Mouse (Mus musculus): ENCODE measurements around the gene Prom1. TPM values are rescaled to one million over a fixed set of nuclear protein-coding genes. Genes with fewer than 3 reads are reported as not detected.
"Not testable (repeated sequence)": the region's sequence is repeated elsewhere in the genome, so short reads cannot be mapped to it uniquely, and the experiment has no call there.

Gene Prom1
- polyA plus RNA-seq (2014; fragmentation: Nextera tagmentation; extraction: Ambion mirVana), result 20.5 and 20.7 TPM in 2 replicates

- H3K4me2 ChIP-seq, result peak within 1 kb of the TSS; percentile 95
- peak within 1 kb of the TSS; percentile 71 for H3K9ac ChIP-seq (ENCODE audit: low read depth, low read length)
- peaks cover 2% of the 10 kb centered on the region; the same call in 1 of the 2 replicates for H3K9me3 ChIP-seq (replicated peaks; ENCODE audit: control insufficient read depth, low read length)
- H3K27ac ChIP-seq (ENCODE audit: low read depth, low read length), result peak within 1 kb of the TSS; percentile 66
- peaks cover 4% of the 10 kb centered on the region for H3K4me1 ChIP-seq (ENCODE audit: control insufficient read depth, insufficient read depth, low read length)
- H3K4me3 ChIP-seq (ENCODE audit: low read depth, low read length), result peak within 1 kb of the TSS; percentile 65
- ATAC-seq (replicated peaks; ENCODE audit: insufficient number of reproducible peaks, low FRiP score, low TSS enrichment), result peak; percentile 67
- no peaks in the 10 kb centered on the region for H3K36me3 ChIP-seq (ENCODE audit: control insufficient read depth, insufficient read depth, low read length)
- H3K27me3 ChIP-seq (ENCODE audit: control insufficient read depth, insufficient read depth, low read length), result peaks cover 16% of the 10 kb centered on the region
- WGBS (ENCODE audit: insufficient replicate concordance), result under 1% methylated on average over 43 of the region's 44 CpGs
Observed at GRCm38 (mm10) chr5:44101231-44102110, at the start of gene Prom1. Gene Prom1 (minus strand): TSS chr5:44102032.

GRCm38 (mm10) chr5:44147732-44148131 lies 45.9 kb upstream of the Prom1 start:
- 84% methylated on average over 3 of the region's 3 CpGs for WGBS (ENCODE audit: insufficient replicate concordance)
- Histone ChIP-seq H3K27ac (ENCODE audit: low read depth, low read length) (no peak overlapping the region), H3K27me3 (ENCODE audit: control insufficient read depth, insufficient read depth, low read length) (no peaks in the 10 kb centered on the region), H3K9me3 (replicated peaks; ENCODE audit: control insufficient read depth, low read length) (no peaks in the 10 kb centered on the region), H3K4me3 (ENCODE audit: low read depth, low read length) (no peak overlapping the region), H3K9ac (ENCODE audit: low read depth, low read length) (no peak overlapping the region), H3K4me1 (ENCODE audit: control insufficient read depth, insufficient read depth, low read length) (no peaks in the 10 kb centered on the region), H3K36me3 (ENCODE audit: control insufficient read depth, insufficient read depth, low read length) (no peaks in the 10 kb centered on the region), H3K4me2 (no peak overlapping the region)
- no peak for ATAC-seq (replicated peaks; ENCODE audit: insufficient number of reproducible peaks, low FRiP score, low TSS enrichment)

- no peaks in the 10 kb centered on the region for H3K36me3 ChIP-seq (ENCODE audit: control insufficient read depth, insufficient read depth, low read length)
- 74% methylated on average over 6 of the region's 6 CpGs for WGBS (ENCODE audit: insufficient replicate concordance)
- H3K4me2 ChIP-seq, result no peak overlapping the region
- H3K27me3 ChIP-seq (ENCODE audit: control insufficient read depth, insufficient read depth, low read length), result no peaks in the 10 kb centered on the region
- H3K27ac ChIP-seq (ENCODE audit: low read depth, low read length), result no peak overlapping the region
- H3K9me3 ChIP-seq (replicated peaks; ENCODE audit: control insufficient read depth, low read length), result no peaks in the 10 kb centered on the region
- no peak overlapping the region for H3K4me3 ChIP-seq (ENCODE audit: low read depth, low read length)
- H3K4me1 ChIP-seq (ENCODE audit: control insufficient read depth, insufficient read depth, low read length), result no peaks in the 10 kb centered on the region
- H3K9ac ChIP-seq (ENCODE audit: low read depth, low read length), result no peak overlapping the region
- ATAC-seq (replicated peaks; ENCODE audit: insufficient number of reproducible peaks, low FRiP score, low TSS enrichment), result no peak
Observed at GRCm38 (mm10) chr5:44146437-44147332, 44.9 kb upstream of the Prom1 start.

GRCm38 (mm10) chr5:44143467-44144235 lies 41.8 kb upstream of the Prom1 start:
- H3K36me3 ChIP-seq (ENCODE audit: control insufficient read depth, insufficient read depth, low read length), result no peaks in the 10 kb centered on the region
- no peaks in the 10 kb centered on the region for H3K27me3 ChIP-seq (ENCODE audit: control insufficient read depth, insufficient read depth, low read length)
- H3K4me1 ChIP-seq (ENCODE audit: control insufficient read depth, insufficient read depth, low read length), result no peaks in the 10 kb centered on the region
- no peaks in the 10 kb centered on the region for H3K9me3 ChIP-seq (replicated peaks; ENCODE audit: control insufficient read depth, low read length)
- no peak for ATAC-seq (replicated peaks; ENCODE audit: insufficient number of reproducible peaks, low FRiP score, low TSS enrichment)
- H3K4me2 ChIP-seq, result no peak overlapping the region
- 41% methylated on average over 8 of the region's 8 CpGs for WGBS (ENCODE audit: insufficient replicate concordance)
- H3K4me3 ChIP-seq (ENCODE audit: low read depth, low read length), result no peak overlapping the region
- no peak overlapping the region for H3K27ac ChIP-seq (ENCODE audit: low read depth, low read length)
- no peak overlapping the region for H3K9ac ChIP-seq (ENCODE audit: low read depth, low read length)

GRCm38 (mm10) chr5:44127487-44127886 lies 25.7 kb upstream of the Prom1 start:
- no peak overlapping the region for H3K4me2 ChIP-seq

GRCm38 (mm10) chr5:44126574-44126973 lies 24.7 kb upstream of the Prom1 start:
- not testable (repeated sequence) for H3K36me3 ChIP-seq (ENCODE audit: control insufficient read depth, insufficient read depth, low read length); ATAC-seq (replicated peaks; ENCODE audit: insufficient number of reproducible peaks, low FRiP score, low TSS enrichment); H3K9me3 ChIP-seq (replicated peaks; ENCODE audit: control insufficient read depth, low read length); H3K27ac ChIP-seq (ENCODE audit: low read depth, low read length); H3K4me2 ChIP-seq; H3K27me3 ChIP-seq (ENCODE audit: control insufficient read depth, insufficient read depth, low read length); H3K4me1 ChIP-seq (ENCODE audit: control insufficient read depth, insufficient read depth, low read length); H3K4me3 ChIP-seq (ENCODE audit: low read depth, low read length); H3K9ac ChIP-seq (ENCODE audit: low read depth, low read length)
- WGBS (ENCODE audit: insufficient replicate concordance), result 87% methylated on average over 8 of the region's 8 CpGs

More at GRCm38 (mm10) chr5:44127487-44127886, 25.7 kb upstream of the Prom1 start:
- Histone ChIP-seq H3K36me3 (ENCODE audit: control insufficient read depth, insufficient read depth, low read length) (no peaks in the 10 kb centered on the region), H3K9ac (ENCODE audit: low read depth, low read length) (no peak overlapping the region), H3K4me1 (ENCODE audit: control insufficient read depth, insufficient read depth, low read length) (no peaks in the 10 kb centered on the region), H3K9me3 (replicated peaks; ENCODE audit: control insufficient read depth, low read length) (no peaks in the 10 kb centered on the region), H3K4me3 (ENCODE audit: low read depth, low read length) (no peak overlapping the region), H3K27ac (ENCODE audit: low read depth, low read length) (no peak overlapping the region), H3K27me3 (ENCODE audit: control insufficient read depth, insufficient read depth, low read length) (no peaks in the 10 kb centered on the region)
- no peak for ATAC-seq (replicated peaks; ENCODE audit: insufficient number of reproducible peaks, low FRiP score, low TSS enrichment)
- WGBS (ENCODE audit: insufficient replicate concordance), result 68% methylated on average over 4 of the region's 4 CpGs

- 82% methylated on average over 2 of the region's 2 CpGs for WGBS (ENCODE audit: insufficient replicate concordance)
- Histone ChIP-seq H3K27ac (ENCODE audit: low read depth, low read length) (no peak overlapping the region), H3K9ac (ENCODE audit: low read depth, low read length) (no peak overlapping the region), H3K4me3 (ENCODE audit: low read depth, low read length) (no peak overlapping the region), H3K4me1 (ENCODE audit: control insufficient read depth, insufficient read depth, low read length) (no peaks in the 10 kb centered on the region), H3K36me3 (ENCODE audit: control insufficient read depth, insufficient read depth, low read length) (no peaks in the 10 kb centered on the region), H3K9me3 (replicated peaks; ENCODE audit: control insufficient read depth, low read length) (no peaks in the 10 kb centered on the region), H3K4me2 (no peak overlapping the region), H3K27me3 (ENCODE audit: control insufficient read depth, insufficient read depth, low read length) (no peaks in the 10 kb centered on the region; the same call in 1 of the 2 replicates)
- no peak for ATAC-seq (replicated peaks; ENCODE audit: insufficient number of reproducible peaks, low FRiP score, low TSS enrichment)
Observed at GRCm38 (mm10) chr5:44121390-44121789, 19.6 kb upstream of the Prom1 start.

- Histone ChIP-seq H3K9me3 (replicated peaks; ENCODE audit: control insufficient read depth, low read length) (no peaks in the 10 kb centered on the region), H3K4me2 (no peak overlapping the region), H3K4me3 (ENCODE audit: low read depth, low read length) (no peak overlapping the region), H3K27ac (ENCODE audit: low read depth, low read length) (no peak overlapping the region), H3K4me1 (ENCODE audit: control insufficient read depth, insufficient read depth, low read length) (no peaks in the 10 kb centered on the region), H3K27me3 (ENCODE audit: control insufficient read depth, insufficient read depth, low read length) (no peaks in the 10 kb centered on the region; the same call in 1 of the 2 replicates), H3K9ac (ENCODE audit: low read depth, low read length) (no peak overlapping the region), H3K36me3 (ENCODE audit: control insufficient read depth, insufficient read depth, low read length) (no peaks in the 10 kb centered on the region)
- WGBS (ENCODE audit: insufficient replicate concordance), result 71% methylated on average over 2 of the region's 2 CpGs
- no peak for ATAC-seq (replicated peaks; ENCODE audit: insufficient number of reproducible peaks, low FRiP score, low TSS enrichment)
Observed at GRCm38 (mm10) chr5:44113138-44113537, 11.3 kb upstream of the Prom1 start.
